Mouse (Mus musculus) bone marrow macrophage, adult 2 months (primary cell): Measurements from ENCODE around the gene Supt6. TPM values are rescaled to one million over a fixed set of nuclear protein-coding genes. Genes with fewer than 3 reads are reported as not detected.
A peak's percentile ranks its signal among the peaks of the same experiment; 100 is the strongest.

Source experiments
- H3K27ac ChIP-seq: 2 replicates; pipeline ENCODE4 v1.5.1; 2012; ENCODE audit warnings: low read depth, low read length; ENCODE audit not compliant: insufficient read depth
- H3K4me1 ChIP-seq: 2 replicates; pipeline ENCODE4 v1.6.1; 2012; ENCODE audit warnings: low read length; ENCODE audit not compliant: control insufficient read depth, insufficient read depth
- H3K4me3 ChIP-seq: 2 replicates; pipeline ENCODE4 v1.5.1; 2012; ENCODE audit warnings: mild to moderate bottlenecking, low read length, moderate library complexity; ENCODE audit not compliant: insufficient read depth
- CTCF ChIP-seq: IDR thresholded peaks from 2 replicates; pipeline ENCODE4 v1.5.1; 2012; ENCODE audit warnings: low read depth, mild to moderate bottlenecking, low read length, moderate library complexity
- POLR2A ChIP-seq: IDR thresholded peaks from 2 replicates; pipeline ENCODE4 v1.6.1; 2012; ENCODE audit warnings: mild to moderate bottlenecking, low read depth, low read length, borderline replicate concordance
- polyA plus RNA-seq: library from polyadenylated mRNA; stranded (reverse); fragments of >200 nt; gene quantifications from 2 replicates; pipeline ENCODE4 v1.2.4, GENCODE M21; 2012; ENCODE audit not compliant: missing spikeins, insufficient read depth, insufficient read length

Supt6 gene
- polyA plus RNA-seq, 1 experiment, result 39.1 TPM

GRCm38 (mm10) chr11:78183884-78184514, 61.8 kb downstream of the Supt6 start:
- peaks cover 16% of the 10 kb centered on the region for H3K4me1 ChIP-seq
- H3K4me3 ChIP-seq, result peak overlapping the region; percentile 58
- H3K27ac ChIP-seq, result peak overlapping the region; percentile 40
- no peak for TF ChIP-seq CTCF
- TF ChIP-seq POLR2A, result no peak

DNA sequence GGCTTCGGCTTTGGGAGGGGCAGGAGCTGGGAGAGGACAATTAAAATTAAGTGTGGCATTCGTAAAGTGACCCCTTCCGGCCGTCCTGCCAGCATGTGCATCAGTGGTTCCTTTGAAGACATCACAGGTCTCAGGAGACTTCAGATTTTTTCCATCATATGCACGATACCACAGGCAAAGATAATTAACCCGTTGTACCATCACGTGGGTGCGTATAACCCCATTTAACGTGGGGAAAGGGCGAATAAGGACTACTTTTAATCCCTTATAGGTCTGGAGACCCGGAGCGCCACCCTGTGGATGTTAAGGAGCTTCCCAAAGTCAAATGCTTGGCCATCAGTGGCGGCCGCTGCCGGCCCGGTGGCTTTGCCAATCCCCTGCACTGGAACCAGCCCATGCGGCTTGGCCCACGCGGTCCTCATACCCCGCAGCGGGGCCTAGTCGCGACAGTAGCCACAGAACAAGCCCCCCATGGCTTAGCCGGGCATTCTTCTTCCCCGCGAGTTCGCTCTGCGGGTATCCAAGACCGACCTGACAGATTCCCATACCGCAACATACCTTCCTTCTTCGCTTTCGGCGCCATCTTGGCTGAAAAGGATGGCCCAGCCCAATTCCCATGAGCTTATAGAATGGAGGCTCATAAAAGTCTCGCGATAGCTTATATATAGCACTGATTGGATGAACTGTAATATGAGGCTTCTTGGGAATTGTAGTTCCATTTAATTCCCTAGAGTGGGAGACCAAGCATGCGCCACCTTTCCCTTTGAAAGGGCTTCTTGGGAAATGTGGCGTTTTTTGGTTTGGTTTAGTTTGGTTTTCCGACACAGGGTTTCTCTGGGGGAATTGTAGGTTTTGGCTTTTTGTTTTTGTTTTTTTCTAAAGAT, 62.6 kb downstream of the Supt6 start, which contains the start of gene Rpl23a:
Gene Rpl23a (minus strand): TSS at position 624 of the 884 bp plus-strand sequence.
- Histone ChIP-seq H3K4me1 (peaks cover 16% of the 10 kb centered on the region), H3K4me3 (peak within 1 kb of the TSS; percentile 88), H3K27ac (peak within 1 kb of the TSS; percentile 84)
- TF ChIP-seq POLR2A (peak; percentile 65; the same call in 1 of the 2 replicates), CTCF (no peak)

DNA sequence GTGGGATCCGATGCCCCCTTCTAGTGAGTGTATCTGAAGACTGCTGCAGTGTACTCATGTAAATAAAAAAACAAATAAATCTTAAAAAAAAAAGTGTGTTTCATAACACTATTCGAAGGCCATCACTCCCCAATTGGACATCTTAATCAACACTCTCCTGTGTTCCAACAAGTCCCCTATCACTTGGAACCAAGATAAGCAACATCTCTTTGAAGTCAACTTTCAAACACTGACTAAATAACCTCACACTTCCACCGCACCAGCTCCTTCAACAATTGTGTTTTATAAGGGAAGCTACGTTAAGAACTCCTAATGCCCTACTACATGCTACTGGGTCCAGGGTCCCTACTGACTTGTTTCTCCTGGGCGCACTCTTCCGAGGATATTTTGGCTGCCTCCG, 63.3 kb downstream of the Supt6 start:
- Histone ChIP-seq H3K4me3 (peak overlapping the region; percentile 88), H3K27ac (peak overlapping the region; percentile 84), H3K4me1 (peaks cover 13% of the 10 kb centered on the region)
- no peak for TF ChIP-seq CTCF
- no peak for TF ChIP-seq POLR2A

GRCm38 (mm10) chr11:78181830-78182357, 63.9 kb downstream of the Supt6 start:
- Histone ChIP-seq H3K27ac (peak overlapping the region; percentile 84), H3K4me1 (peaks cover 13% of the 10 kb centered on the region), H3K4me3 (peak overlapping the region; percentile 88)
- no peak for TF ChIP-seq CTCF
- TF ChIP-seq POLR2A, result no peak

DNA sequence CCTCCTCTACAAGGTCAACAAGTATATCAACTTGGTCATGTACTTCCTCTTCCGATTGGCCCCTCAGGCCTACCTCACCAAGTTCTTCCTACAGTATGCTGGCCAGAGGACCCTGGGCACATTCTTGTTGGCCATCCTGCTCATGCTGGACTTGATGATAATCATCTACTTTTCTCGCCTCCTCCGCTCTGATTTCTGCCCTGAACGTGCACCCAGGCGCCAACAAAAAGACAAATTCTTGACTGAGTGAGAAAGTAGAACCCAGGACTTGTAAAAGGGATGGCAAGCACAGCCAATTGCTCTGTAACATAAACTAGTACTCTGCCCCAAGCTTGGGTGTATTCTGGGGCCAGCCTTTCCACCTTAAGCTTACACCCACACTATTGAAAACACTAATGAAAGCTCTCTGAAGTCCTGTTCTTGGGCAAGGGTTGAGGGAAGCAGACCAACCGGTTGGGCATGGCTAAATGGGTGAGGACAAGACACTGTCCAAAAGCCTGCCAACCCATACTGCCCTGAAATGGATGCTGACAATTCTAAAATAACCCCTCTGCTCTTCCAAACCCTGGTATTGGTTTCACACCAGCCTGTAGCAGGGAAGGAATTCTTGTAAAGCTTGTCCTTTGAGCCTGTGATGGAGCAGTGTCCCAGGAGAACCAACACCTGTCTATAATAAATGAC, 65.6 kb downstream of the Supt6 start:
- H3K4me3 ChIP-seq, result peak overlapping the region; percentile 13; the same call in 1 of the 2 replicates

GRCm38 (mm10) chr11:78179438-78179999, 66.3 kb downstream of the Supt6 start:
- TF ChIP-seq CTCF, result no peak
- no peak for TF ChIP-seq POLR2A
- Histone ChIP-seq H3K4me1 (peaks cover 13% of the 10 kb centered on the region), H3K27ac (no peak overlapping the region), H3K4me3 (peak overlapping the region; percentile 83)

More for the DNA sequence above, 65.6 kb downstream of the Supt6 start:
- no peak for TF ChIP-seq POLR2A
- no peak for TF ChIP-seq CTCF
- no peak overlapping the region for H3K27ac ChIP-seq
- peaks cover 13% of the 10 kb centered on the region for H3K4me1 ChIP-seq

DNA sequence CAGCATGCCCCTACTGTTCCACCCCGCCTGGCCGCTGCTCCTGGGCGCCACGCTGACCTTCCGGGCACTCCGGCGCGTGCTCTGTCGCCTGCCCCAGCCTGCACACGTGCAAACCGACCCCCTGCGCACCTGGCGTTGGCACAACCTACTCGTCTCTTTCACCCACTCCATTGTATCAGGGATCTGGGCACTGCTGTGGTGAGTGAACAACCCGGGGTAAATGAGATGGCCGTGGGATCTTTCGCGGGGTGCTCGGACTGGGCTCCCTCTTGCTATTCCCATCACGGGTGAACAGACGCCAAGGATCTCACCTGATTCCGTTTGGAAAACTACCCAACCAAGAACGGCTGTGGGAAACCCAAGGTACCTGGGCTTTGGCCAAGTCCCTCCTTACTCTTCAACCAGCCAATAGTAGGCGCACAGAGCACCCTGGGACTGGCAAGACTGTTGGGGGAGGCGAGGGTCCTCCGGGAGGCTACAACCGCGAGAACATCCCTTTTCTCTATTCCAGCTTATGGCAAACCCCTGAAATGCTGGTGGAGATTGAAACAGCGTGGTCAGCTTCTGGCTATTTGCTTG, 66.8 kb downstream of the Supt6 start:
- peak overlapping the region; percentile 76 for H3K27ac ChIP-seq
- peaks cover 13% of the 10 kb centered on the region for H3K4me1 ChIP-seq
- H3K4me3 ChIP-seq, result peak overlapping the region; percentile 83
- TF ChIP-seq POLR2A, result no peak
- no peak for TF ChIP-seq CTCF

- Histone ChIP-seq H3K27ac (peak overlapping the region; percentile 76), H3K4me1 (peaks cover 13% of the 10 kb centered on the region), H3K4me3 (peak overlapping the region; percentile 83)
- TF ChIP-seq CTCF (peak; percentile 50), POLR2A (no peak)
Observed at GRCm38 (mm10) chr11:78177903-78178858, 67.6 kb downstream of the Supt6 start.
